Mouse (Mus musculus): Measurements from ENCODE around the gene Sec63.

Gene Sec63

DNA sequence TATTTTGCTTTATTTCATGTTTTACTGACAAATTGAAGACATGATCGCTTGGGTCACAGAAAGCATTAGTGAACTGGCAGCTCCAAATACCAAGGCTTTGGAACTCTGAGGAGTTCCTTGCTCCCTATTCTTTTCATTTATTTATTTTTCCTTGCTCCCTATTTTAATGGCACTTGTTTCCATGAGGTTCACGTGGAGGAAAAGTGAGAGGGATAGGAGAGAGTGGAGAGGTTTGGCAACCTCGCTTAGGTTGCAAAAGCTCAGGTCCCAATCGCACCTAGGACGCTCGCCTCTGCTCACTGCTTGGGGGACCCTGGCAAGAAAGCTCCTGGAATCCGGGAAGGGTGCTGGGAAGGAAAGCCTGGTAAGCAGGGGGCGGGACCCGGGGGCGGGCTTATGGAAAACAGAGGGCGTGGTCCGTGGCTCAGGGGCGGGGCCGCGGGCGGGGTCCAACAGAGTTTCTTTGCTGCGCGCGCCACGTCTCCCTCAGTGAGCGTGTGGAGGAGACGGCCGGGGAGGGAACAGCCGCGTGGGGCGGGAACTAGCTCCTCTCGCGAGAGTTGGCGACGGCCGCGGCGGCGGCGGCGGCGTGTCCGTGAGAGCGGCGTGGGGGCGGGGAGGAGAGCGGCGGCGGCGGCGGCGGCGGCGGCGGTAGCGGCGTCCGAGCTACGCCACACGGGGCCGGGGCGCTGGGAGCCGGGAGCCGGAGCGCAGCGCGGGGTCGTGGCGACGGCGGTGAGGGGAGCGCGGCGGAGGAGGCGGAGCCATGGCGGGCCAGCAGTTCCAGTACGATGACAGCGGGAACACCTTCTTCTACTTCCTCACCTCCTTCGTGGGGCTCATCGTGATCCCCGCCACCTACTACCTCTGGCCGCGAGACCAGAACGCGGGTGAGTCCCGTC lies at the start of gene Sec63:
Gene Sec63, plus strand, starts transcription at position 498 of the 902 bp plus-strand sequence.
- peak; percentile 99 for DNase-seq

DNA sequence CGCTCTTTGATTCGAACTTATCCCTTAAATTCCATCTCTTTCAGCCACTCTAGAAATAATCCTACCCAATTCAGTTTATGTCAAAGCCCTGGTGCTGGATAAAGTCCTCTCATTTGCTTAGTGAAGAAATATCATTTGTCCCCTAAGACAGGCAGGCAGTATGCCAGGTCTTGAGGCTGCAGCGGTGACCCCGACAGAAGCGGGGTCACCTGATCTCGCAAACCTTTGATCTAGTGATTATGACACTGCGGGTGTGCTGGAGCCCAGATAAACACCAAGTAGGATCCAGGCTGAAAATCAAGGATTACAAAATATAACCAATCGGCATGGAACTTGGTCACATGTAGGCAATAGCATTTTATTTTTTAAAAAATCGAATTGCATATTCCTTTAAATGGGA lies 46.6 kb upstream of the Sec63 start:
- peak; percentile 4 for DNase-seq

DNA sequence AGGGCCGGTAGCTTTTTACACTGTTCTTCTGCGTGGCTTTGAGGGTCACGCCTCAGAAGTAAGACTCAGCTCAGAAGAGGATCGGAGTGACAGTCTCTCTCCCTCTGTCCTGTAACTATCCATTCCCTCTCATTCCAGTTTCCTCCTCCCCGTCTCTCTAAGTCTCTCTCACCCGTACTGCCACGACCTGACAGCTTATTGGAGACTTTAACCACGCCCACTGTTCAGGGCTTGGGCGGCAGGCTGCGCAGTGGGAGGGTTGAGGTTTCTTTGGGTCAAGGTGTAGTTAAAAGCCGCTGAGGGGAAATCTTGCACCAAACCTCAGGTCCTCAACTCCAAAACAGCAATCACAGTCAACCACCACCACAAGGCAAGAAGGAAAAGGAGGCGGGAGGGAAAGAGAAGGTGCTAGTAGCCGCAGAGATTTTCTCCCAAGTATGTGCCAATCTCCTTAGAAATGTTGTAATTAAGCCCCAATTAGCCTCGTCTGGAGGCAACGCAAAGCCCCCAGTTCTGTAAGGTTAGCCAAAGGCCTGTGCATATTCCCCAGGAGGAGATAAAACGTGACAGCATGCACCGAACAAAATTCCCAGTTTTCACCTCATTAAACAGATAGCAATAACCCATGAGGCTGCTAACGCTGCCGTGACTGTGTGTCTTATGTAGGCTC lies 45.8 kb upstream of the Sec63 start:
- DNase-seq = peak; percentile 25

DNA sequence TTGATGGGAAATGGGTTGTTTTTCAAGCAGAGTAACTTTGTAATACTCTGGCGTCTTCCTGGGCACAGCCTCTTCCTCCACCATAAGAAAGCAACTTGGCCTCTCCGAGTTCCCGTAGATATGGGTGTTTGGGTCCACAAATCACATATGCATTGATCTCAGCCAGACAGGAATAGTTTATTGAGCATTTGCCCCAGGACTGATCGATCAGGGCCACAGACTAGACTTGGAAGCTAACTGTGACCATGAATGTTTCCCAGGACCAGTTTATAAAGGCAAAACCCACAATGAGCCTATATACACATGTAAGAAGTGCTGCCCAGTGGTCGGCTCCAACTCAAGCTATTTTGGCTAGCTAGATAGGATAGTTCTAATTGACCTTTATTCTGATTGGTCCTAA lies 39.2 kb upstream of the Sec63 start:
- DNase-seq = no peak

DNA sequence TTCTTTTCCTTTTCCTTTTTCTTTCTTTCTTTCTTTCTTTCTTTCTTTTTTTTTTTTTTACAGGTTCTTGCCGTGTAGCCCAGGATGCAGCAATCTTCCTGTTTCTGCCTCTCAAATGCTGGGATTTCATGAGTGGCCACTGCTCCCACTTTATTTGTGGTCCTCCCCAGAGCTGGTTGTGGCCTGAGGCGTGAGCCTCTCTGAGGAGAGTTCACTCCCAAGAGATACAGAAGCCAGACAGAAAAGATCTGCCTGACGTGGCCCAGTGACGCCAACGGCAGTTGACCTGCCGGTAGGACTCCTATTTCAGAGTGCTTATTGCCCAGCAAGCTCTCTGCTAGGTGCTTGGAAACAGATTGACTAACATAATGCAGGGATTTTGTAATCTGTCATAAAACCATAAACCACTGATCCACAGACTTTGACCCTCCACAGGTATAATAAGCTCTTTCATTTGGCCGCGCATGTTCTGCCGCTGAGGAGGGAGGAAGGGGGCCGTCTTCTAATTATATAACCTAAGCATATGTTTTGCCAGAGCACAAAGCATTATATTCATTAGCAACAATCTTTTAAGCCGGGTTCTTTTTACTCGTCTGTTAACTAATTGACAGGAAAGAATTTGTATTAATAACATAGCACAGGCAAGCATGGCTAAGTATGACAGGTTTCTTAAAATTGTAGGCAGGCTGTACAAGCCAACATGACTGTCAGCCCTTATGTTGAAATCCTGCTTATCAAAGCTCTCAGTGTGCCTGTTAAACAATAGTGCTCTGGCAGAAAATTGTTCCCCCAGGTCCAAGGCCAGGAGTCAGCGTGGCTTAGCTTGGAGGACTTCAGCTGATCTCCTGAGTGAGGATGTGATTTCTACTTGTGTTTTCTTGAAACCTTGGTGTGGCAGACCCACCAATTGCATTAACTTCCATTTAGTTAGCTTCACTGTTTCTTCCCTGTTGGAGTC lies 37.7 kb upstream of the Sec63 start:
- no peak for DNase-seq

DNA sequence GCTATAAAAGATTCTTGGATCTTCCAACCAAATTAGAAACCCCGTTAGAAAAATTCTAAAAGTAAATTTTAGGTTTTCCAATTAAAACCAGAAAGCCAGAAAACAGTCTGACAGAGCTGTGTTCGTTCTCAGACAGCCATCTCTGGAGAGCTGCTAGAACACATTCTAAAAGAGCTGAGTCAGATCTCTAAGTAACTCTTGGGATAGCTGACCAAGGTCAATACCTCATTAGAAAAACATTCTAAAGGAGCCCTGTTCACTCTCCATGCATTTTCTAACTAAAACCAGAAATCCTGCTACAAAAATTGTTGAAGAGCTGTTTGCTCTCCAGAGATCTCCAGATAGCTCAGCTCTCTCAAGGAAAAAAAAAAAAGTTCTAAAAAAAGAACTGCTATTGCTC lies 31.7 kb upstream of the Sec63 start:
- DNase-seq = no peak

DNA sequence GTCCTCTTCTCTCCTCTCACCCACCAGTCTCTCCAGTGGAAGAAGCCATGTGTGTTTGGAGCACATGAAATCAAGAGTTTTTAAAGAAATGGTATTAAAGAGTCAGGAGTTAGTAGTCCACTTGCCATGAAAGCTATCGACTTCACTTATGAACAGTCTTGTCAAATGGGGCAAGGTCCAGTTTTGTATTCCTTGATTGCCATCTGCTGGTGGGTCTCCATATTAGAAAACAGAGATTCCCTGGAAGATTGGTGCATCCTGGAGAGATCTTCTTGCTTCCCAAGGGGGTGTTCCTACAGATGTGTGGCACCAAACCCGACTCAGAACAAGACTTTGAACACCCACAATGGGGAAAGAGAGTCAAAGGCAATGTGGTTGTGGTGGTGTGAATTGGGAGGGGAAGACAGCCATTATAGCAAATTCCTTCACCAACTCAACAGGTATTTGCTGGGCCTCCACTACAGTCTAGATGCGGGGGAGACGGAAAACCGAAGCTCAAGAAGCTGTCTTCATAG lies 26.7 kb upstream of the Sec63 start:
- peak; percentile 61 for DNase-seq

DNA sequence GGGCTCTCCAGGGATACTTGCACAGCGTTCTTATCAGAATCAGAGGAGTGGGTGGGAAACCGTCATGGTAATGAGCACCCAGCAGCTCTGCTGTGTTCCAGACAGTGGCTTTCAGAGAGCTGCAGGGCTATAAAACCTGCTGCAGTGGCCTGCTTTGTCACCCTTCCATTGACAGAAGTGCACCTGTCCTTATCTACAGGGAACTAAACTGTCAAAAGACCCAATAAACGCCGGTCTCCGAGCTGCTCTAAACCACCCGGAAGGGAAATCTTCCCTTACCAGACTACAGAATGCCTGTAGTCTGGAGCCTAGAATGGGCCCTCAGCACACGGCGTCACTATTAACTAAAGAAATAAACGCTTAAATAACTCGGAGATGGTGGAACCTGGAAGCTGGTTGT lies 9.5 kb upstream of the Sec63 start:
- no peak for DNase-seq

DNA sequence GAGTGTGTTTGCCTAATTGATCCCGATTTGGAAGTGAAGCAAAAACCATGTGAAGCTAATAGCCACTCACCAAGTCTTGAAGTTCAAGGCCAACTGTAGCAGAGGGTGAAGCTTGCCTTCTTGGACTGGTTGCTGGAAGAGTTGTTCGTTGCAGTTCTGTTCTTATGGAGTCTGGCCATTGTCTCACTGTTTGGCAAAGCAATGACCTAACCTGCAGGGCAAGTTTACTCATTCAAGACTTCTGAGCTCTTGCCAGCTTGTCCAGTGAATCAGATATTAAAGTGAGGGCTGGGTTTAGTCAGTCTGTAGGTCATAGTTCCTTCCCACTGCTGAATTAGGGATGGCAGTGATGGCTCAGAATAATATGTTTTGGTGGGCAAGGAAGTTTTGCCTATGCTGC lies 7.0 kb upstream of the Sec63 start:
- DNase-seq = peak; percentile 42

DNA sequence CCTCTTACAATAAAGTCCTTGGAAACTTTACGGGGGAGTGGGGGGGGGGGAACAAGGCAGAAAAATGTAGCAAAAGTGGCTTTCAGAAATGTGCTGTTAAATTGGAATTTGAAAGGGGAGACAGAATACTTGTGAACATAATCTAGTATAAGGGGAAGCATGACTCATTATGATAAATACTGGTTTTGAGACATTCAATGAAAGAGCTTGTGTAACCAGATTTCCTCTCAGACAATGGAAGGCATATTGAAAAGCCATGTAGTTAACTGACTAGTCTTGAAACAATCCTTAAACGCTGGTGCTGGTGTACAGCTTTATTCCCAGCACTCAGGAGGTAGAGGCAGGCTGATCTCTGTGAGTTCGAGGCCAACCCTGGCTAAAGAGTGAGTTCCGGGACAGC lies 1.6 kb upstream of the Sec63 start:
- no peak for DNase-seq

DNA sequence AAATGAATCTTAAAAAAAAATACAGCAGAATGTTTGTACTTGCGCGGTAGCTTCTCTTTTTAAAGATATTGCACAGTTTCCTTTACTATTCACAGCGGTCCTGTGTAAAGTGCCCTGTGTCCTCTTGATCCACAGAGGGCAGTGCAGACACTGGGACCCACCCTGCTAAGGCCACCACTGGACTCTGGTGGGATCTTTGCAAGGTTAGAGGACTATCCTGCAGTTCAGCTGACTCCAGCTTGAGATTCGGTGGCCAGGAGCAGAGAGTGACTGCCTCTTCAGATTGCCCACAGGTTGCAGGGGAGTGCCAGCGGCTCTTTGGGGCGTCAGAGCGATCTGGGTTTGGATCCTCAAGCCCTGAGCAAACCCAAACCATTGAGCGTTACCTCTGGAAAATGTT lies 967 bp upstream of the Sec63 start:
- DNase-seq = peak; percentile 31

DNA sequence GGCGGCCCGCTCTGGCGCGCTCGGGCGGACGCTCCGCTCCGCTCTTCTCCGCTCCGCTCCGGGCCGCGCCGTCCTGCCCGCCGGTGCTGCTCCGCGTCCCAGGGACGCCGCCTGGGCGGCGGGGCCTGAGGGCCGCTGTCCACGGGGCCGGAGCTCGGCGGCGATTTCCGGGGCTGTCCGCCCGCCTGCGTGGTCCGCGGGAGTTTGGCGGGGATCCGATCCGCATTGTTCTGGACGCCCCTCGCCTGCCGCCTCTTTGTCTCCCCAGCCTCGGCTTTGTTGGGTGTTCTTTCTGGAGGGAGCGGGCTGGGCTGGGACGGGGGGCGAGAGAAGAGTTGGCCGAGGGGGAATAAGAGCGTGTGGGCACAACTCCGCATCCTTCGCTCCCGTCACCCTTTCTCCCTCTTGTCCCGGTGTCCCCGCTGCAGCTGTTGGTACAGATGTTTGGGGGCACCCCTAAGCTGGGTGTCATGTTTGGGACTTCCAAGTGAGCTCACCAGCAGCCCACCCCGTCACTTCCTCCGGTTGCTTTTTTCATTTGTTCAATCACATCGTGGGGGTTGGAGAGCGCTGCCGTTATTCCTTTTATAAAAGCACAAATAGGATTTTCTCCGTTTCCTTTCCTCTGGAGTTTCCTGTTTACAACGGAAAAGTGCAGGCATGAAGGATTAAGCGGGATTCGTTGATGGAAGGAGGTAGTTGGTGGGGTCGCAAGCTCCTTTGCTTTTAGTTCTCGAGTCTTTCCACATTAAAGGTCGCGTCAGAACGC lies 789 bp downstream of the Sec63 start:
- DNase-seq = peak; percentile 46

DNA sequence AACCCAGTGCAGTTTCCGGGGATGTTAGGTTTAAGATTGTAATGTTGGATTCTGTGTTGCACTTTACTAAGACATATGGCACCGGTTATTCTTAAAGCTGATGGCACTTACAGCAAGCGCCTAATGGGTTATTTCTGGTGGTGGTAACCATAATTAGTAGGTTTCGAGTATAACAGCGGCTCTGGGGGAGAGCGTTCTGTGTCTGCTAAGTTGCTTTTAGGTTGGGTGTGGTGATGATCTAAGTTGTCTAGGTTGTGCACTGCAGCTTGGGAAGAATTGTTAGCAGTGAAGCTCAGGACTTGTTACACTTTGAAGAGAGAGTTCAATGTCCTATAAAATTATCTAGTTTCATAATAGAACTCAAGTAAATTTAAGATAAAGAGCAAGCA lies 1.4 kb downstream of the Sec63 start:
- no peak for DNase-seq

DNA sequence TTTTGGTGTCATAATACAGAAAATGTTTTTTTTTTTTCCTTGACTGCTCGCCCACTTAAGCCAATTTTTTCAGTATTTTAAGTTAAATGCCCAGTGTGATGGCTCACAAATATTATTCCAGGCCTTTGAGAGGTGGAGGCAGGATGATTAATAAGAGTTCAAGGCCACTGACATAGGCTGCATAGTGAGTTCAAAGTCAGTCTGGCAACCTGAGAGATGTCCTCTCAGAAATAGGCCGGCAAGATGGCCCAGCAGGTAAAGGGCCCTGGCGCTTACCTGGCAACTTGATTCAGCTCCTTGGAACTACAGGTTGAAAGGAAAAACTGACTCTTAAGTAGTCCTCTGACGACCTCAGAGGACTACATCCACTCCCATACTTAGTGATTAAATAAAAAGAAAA lies 1.9 kb downstream of the Sec63 start:
- DNase-seq = no peak

DNA sequence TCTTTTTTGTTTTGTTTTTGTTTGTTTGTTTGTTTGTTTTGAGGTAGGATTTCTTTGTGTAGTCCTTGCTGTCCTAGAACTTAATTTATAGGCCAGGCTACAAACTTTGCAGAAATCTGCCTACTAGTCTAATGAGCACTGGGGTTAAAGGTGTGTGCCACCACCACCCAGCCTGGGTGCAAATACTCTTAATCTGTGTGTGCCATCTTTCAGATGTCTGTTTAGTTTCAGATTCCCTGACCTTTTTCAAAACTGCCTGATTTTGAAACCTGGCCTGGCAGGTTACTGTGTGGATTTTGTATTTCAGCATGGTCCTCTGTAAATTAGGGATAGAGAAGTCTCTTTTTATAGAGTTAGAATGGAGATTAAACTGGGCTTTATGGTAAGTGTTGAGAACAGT lies 4.0 kb downstream of the Sec63 start:
- DNase-seq = no peak

DNA sequence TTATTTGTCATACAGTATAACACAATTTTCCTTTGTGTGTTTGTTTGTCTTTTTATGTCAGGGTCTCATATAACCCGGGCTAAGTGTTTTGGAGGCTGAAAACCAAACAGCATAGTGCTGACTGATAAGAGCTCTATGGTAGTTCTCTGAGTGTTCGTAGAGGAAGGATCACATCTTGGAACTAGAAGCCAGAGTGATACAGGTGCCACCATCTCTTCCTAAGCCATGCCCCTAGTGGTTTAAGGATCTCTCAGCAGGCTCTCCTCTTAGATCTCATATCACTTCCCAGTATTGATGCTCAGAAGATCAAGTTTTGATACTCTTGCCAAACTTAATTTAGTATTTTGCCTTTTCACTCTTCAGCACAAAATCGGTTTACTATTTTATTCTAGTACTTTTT lies 14.2 kb downstream of the Sec63 start:
- DNase-seq = no peak

DNA sequence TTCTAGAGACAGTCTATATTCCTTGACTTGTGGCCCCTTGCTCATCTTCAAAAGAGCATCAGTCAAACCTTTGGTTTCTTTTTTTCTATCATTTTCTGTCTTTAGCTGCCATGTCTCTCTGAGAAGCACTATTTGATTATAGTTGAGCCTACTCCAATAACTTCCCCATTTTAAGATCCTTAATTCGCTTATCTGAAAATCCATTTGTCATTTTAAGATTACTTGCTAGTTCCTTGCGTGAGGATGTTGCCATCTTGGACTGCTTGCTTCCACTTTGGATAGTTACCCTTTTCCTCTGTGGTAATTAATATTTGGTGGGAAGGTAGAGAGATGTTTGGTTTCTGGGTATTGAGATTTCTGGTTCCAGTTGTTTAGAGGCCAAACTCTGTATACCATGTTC lies 19.5 kb downstream of the Sec63 start:
- no peak for DNase-seq

DNA sequence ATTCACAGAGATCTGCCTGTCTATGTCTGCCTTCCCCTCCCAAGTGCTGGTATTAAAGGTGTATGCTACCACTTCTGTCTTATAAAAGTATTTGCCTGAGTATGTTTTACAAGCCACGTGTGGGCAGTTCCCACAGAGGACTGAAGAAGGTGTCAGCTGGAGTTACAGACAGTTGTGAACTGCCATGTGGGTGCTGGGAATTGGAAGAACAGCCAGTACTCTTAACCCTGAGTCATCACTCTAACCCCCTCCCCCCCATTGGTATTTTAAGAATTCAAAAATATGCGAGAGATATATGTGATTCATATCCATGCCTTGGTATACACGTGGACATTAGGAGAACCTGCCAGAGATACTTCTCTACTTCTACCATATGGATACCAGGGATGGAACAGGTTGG lies 20.4 kb downstream of the Sec63 start:
- DNase-seq = no peak

DNA sequence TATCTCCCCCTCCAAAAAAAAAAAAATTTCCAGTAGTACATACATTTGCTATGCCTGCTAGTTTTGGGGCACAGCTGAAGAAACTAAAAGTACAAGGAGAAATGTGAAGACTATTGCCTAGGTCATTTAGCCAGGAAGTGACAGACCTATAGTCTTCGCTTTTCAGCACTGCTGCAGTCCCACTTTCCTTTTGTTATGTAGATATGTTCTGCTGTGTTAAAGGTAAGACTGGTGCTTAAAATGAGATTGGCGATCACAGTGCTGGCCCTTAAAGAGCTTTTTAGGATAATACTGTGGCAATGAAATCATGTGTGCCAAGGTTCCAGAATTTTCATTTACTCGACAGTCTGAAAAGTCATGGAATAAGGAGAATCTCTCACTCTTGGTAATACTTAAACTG lies 39.6 kb downstream of the Sec63 start:
- no peak for DNase-seq

DNA sequence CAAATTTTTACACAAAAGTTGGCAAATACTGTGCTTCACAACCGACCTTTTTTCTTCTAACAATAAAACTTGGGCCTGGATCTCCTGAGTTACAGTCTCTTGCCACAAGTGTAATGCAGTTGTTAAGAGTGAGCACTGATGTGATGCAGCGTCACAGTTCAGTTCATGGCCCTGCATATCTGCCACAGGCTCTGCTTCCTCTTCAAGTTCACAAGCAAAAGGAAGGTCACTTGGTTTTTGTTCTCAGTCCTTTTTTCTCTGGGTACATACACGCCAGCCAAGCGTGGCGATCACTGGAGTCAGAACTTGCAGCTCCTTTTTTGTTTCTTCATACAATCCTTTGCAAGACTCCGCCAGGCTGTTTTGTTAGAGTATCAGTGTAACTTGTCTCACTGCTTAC lies 64.6 kb downstream of the Sec63 start:
- DNase-seq = peak; percentile 10

DNA sequence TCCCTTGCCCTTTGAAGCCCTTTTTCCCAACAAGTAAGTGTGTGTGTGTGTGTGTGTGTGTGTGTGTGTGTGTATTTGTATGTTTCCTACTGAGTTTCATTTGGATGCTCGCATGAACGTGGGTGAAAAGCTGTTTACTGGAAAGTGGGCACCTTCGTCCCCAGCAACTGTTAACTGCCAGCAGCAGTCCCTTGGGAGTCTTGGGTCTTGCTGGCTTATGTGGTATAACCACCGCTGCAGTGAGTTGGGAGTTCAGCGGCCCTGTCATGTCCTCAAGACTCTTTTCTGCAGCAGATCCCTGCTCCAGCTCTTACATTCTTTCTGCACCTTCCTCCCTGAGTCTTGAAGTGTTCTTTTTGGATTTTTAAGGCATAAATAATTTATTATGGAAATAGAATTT lies 65.9 kb downstream of the Sec63 start:
- no peak for DNase-seq

DNA sequence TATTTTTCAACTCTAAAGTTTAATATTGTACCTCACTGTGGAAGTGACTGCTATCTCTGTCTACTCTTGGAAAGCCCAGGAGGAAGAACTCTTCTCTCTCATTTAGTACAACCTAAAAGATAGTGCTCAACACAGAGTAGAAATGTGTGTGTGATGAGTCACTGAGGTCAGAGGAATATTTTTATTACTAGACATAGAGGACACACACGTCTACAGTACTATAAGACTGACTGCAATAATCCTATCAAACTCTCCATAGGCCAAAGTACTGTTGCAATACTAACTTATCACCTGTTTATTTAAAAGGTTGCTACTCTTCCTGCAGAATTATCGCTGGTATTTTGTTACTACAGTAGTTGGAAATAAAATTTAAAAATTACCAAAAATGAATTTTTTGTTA lies 68.7 kb downstream of the Sec63 start:
- no peak for DNase-seq
